Mouse (Mus musculus): ENCODE results near the gene Skap2. TPM values are rescaled to one million over a fixed set of nuclear protein-coding genes. Genes with fewer than 3 reads are reported as not detected.

The Skap2 gene
- polyA plus RNA-seq (2014; fragmentation: Nextera tagmentation; extraction: Ambion mirVana): 29.2 and 33.8 TPM in 2 replicates

DNA sequence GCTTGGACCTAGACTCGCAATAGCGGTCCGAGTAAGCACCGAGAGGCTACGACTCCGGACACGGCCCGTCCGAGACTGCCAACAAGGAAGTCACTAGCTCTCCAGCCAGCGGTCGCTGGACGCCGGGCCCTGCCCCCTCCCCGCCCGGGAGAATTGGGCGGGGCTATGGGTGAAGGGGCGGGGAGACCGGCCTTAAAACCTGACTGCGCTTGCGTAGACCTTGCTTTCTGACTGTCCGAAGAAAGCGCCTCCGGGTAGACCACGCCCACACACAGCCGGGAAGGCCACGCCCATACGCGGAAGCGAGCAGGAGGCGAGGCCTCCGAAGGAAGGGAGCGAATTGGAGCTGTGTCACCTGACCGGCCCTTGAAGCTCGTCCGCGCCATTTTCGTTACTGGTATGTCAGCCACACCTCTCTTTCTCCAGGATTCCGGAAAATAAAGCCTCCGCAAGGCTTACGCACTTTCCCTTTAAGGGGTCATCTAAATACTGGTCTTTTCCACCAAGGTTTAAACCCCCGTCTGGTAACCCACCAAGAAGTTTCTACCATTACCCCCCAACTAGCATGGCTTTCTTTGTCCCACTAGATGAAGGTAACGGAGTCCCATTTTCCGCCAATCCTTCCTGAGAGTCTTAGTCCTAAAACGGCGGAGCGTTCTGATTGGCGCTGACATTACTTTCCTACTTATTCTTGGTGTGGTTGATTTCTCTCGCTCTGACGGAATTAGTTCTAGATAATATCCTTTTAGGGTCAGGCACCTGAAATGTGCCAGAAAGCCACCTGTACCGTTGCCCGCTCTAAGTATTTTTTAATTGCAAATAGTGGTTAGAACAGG is at the start of gene Skap2:
TSS of gene Skap2 (minus strand) at position 141 of the 836 bp plus-strand sequence.
- H3K9me3 ChIP-seq (ENCODE audit: control insufficient read depth, low read length): no peaks in the 10 kb centered on the region
- peak within 1 kb of the TSS; percentile 53 for H3K4me2 ChIP-seq (replicated peaks; ENCODE audit: low read depth, low read length)
- H3K27me3 ChIP-seq (ENCODE audit: control insufficient read depth, insufficient read depth, low read length): no peaks in the 10 kb centered on the region; the same call in 1 of the 2 replicates
- H3K4me3 ChIP-seq (ENCODE audit: low read length): peak within 1 kb of the TSS; percentile 65
- no peaks in the 10 kb centered on the region for H3K4me1 ChIP-seq (ENCODE audit: control insufficient read depth, insufficient read depth, low read length)
- H3K36me3 ChIP-seq (ENCODE audit: control insufficient read depth, insufficient read depth, low read length): no peaks in the 10 kb centered on the region
- under 1% methylated on average over 51 of the region's 51 CpGs for WGBS
- ATAC-seq (ENCODE audit: low FRiP score, low TSS enrichment): peak; percentile 98
- no peak within 1 kb of the TSS; the same call in 1 of the 2 replicates for H3K27ac ChIP-seq (ENCODE audit: low read depth, low read length)
- peak within 1 kb of the TSS; percentile 49 for H3K9ac ChIP-seq (ENCODE audit: low read depth, low read length)

DNA sequence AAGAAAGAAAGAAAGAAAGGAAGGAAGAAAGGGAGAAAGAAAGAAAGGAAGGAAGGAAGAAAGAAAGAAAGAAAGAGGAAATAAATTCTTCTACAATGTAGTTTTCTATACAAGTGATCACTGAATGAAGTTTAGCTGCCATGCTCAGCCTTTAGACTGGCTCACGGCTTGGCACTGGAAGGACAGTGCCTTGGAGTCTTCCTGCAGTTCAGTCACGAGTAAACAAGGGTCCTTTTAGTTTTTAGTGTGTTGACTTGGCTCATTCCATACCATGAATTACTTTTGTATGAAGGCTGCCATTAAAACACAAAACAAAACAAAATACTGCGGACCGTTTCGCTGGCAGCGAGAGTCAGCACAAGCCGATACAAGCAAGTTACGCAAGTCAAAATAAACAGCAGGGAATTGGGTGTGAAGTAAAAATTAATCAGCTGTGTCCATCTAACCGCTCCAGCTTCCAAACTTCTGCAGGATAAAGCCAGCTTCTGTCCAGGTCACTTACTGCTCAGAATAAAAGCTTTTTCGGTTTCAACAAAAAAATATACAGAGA is 46.6 kb upstream of the Skap2 start:
- no peak overlapping the region; the same call in 1 of the 2 replicates for H3K9ac ChIP-seq (ENCODE audit: low read depth, low read length)
- H3K27me3 ChIP-seq (ENCODE audit: control insufficient read depth, insufficient read depth, low read length): peaks cover 4% of the 10 kb centered on the region; the same call in 1 of the 2 replicates
- no peaks in the 10 kb centered on the region for H3K36me3 ChIP-seq (ENCODE audit: control insufficient read depth, insufficient read depth, low read length)
- H3K4me1 ChIP-seq (ENCODE audit: control insufficient read depth, insufficient read depth, low read length): 0 out of 2 replicates have a peak, but pooled peaks cover 4% of the 10 kb centered on the region
- H3K4me3 ChIP-seq (ENCODE audit: low read length): no peak overlapping the region
- H3K27ac ChIP-seq (ENCODE audit: low read depth, low read length): no peak overlapping the region
- ATAC-seq (ENCODE audit: low FRiP score, low TSS enrichment): no peak
- H3K9me3 ChIP-seq (ENCODE audit: control insufficient read depth, low read length): no peaks in the 10 kb centered on the region
- no peak overlapping the region; the same call in 1 of the 2 replicates for H3K4me2 ChIP-seq (replicated peaks; ENCODE audit: low read depth, low read length)
- 29% methylated on average over 10 of the region's 10 CpGs for WGBS

DNA sequence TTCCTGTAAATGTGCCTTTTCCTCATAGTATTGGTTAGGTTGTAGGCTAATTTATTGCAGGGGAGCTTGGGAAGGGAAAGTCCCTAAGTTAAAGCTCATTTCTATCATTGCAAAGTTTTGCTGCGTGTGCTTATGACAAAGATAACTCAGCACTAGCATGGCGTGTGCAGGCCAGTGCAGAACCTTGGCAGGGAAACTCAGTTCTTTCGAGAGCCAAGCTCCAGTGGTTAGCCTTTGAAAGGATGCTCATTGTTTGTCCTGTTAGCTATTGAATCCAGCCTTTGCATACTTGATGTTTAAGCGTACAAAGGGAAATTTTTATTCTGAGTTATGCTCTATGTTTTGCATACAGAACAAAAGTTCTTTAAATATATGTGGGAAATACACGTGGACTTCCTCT is 45.8 kb upstream of the Skap2 start:
- Histone ChIP-seq H3K36me3 (ENCODE audit: control insufficient read depth, insufficient read depth, low read length) (no peaks in the 10 kb centered on the region), H3K4me3 (ENCODE audit: low read length) (no peak overlapping the region), H3K27ac (ENCODE audit: low read depth, low read length) (no peak overlapping the region), H3K4me1 (ENCODE audit: control insufficient read depth, insufficient read depth, low read length) (0 out of 2 replicates have a peak, but pooled peaks cover 4% of the 10 kb centered on the region), H3K27me3 (ENCODE audit: control insufficient read depth, insufficient read depth, low read length) (peaks cover 4% of the 10 kb centered on the region; the same call in 1 of the 2 replicates), H3K9ac (ENCODE audit: low read depth, low read length) (no peak overlapping the region), H3K9me3 (ENCODE audit: control insufficient read depth, low read length) (no peaks in the 10 kb centered on the region), H3K4me2 (replicated peaks; ENCODE audit: low read depth, low read length) (no peak overlapping the region)
- 62% methylated on average over 5 of the region's 5 CpGs for WGBS
- ATAC-seq (ENCODE audit: low FRiP score, low TSS enrichment): no peak

DNA sequence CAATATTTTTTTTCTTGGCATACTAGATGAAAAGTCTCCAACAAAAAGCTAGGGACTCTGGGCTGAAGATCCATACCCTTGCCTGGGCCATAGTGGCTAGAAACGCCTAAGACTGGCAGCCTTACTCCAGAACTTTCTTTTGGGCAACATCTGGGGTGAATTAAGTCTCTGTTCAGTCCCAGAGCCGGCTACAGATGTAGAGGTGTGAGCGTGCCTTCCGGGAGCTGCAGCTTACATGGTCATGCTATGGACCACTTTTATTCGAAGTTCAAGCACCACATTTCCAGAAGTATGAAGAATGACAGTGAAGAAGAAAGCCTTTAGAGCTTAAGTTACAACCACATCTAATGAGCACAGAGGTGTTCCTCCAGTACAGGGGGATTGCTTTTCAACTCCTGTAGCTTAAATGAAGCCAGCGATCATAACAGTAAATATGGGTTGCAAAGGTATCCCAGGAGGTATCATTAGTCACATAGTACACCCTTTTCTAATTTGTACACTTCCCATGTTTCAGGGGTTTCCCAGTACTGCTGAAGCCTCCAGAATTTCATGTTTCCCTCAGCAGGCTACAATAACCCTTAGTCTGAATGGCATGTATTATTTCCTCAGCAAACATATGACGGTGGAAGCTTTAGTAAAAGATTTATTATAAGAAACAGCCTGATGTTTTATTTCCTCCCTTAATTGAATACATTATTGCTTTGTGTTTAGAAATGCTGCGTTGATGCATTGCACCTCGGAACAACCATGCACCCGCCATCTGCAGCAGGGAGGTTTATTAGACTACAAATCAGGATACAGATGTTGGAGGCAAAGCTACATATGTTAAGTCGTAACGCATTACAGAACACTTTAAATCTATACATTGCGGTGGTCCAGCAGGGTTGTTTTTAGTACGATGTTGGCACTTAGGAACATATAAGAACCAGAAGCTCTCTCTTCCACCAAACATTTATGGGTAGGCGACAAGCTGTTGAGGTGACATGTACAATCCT is 41.5 kb upstream of the Skap2 start:
- Histone ChIP-seq H3K4me3 (ENCODE audit: low read length) (no peak overlapping the region), H3K9me3 (ENCODE audit: control insufficient read depth, low read length) (no peaks in the 10 kb centered on the region), H3K27me3 (ENCODE audit: control insufficient read depth, insufficient read depth, low read length) (no peaks in the 10 kb centered on the region), H3K9ac (ENCODE audit: low read depth, low read length) (no peak overlapping the region), H3K4me1 (ENCODE audit: control insufficient read depth, insufficient read depth, low read length) (0 out of 2 replicates have a peak, but pooled peaks cover under 1% of the 10 kb centered on the region), H3K4me2 (replicated peaks; ENCODE audit: low read depth, low read length) (no peak overlapping the region), H3K36me3 (ENCODE audit: control insufficient read depth, insufficient read depth, low read length) (no peaks in the 10 kb centered on the region), H3K27ac (ENCODE audit: low read depth, low read length) (no peak overlapping the region)
- 70% methylated on average over 15 of the region's 15 CpGs for whole genome bisulfite sequencing
- ATAC-seq (ENCODE audit: low FRiP score, low TSS enrichment): no peak

DNA sequence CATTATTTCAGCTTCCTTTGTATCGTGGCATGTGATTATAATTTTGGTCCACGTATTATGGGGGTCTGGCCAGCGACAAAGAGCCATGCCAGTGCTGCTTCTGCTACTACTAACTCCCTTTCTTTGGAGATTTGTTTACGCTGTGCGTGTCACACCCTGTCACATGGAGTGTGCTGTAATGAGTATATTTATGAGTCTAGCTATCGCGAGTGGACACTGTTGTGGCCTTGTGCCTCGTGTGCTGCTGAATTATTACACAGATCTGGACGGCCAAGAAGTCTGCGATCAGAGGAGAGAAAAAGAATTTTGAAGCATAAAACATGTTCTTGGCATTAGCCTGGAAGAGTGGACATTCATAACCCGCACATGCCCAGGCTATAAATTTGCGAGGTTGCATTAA is 37.7 kb upstream of the Skap2 start:
- no peaks in the 10 kb centered on the region for H3K36me3 ChIP-seq (ENCODE audit: control insufficient read depth, insufficient read depth, low read length)
- H3K27me3 ChIP-seq (ENCODE audit: control insufficient read depth, insufficient read depth, low read length): no peaks in the 10 kb centered on the region
- H3K4me1 ChIP-seq (ENCODE audit: control insufficient read depth, insufficient read depth, low read length): no peaks in the 10 kb centered on the region
- H3K9ac ChIP-seq (ENCODE audit: low read depth, low read length): no peak overlapping the region
- no peaks in the 10 kb centered on the region for H3K9me3 ChIP-seq (ENCODE audit: control insufficient read depth, low read length)
- no peak for ATAC-seq (ENCODE audit: low FRiP score, low TSS enrichment)
- 46% methylated on average over 12 of the region's 12 CpGs for WGBS
- H3K4me3 ChIP-seq (ENCODE audit: low read length): no peak overlapping the region
- no peak overlapping the region for H3K4me2 ChIP-seq (replicated peaks; ENCODE audit: low read depth, low read length)
- H3K27ac ChIP-seq (ENCODE audit: low read depth, low read length): no peak overlapping the region

DNA sequence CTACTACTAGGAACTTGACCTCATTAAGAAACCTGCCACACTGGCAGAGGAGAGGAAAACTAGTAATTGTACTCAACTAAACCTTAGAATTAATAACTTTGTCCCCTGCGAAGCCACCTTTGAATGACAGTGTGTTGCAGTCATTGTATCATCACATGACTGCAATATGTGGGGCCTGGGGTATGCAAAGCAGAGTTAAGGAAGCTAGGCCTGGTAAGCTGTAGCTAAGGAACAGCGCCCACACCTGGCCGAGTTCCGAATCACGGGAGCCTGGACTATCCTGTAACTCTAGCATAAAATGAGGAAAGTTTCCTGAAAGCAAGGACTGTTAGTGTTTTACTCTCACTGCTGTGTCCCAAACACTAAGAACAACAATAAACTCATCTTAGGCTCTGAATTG is 33.2 kb upstream of the Skap2 start:
- no peaks in the 10 kb centered on the region for H3K4me1 ChIP-seq (ENCODE audit: control insufficient read depth, insufficient read depth, low read length)
- no peak overlapping the region for H3K4me2 ChIP-seq (replicated peaks; ENCODE audit: low read depth, low read length)
- 61% methylated on average over 5 of the region's 5 CpGs for WGBS
- no peak overlapping the region for H3K27ac ChIP-seq (ENCODE audit: low read depth, low read length)
- no peaks in the 10 kb centered on the region for H3K36me3 ChIP-seq (ENCODE audit: control insufficient read depth, insufficient read depth, low read length)
- no peak for ATAC-seq (ENCODE audit: low FRiP score, low TSS enrichment)
- no peak overlapping the region for H3K4me3 ChIP-seq (ENCODE audit: low read length)
- no peaks in the 10 kb centered on the region for H3K9me3 ChIP-seq (ENCODE audit: control insufficient read depth, low read length)
- no peaks in the 10 kb centered on the region for H3K27me3 ChIP-seq (ENCODE audit: control insufficient read depth, insufficient read depth, low read length)
- H3K9ac ChIP-seq (ENCODE audit: low read depth, low read length): no peak overlapping the region

DNA sequence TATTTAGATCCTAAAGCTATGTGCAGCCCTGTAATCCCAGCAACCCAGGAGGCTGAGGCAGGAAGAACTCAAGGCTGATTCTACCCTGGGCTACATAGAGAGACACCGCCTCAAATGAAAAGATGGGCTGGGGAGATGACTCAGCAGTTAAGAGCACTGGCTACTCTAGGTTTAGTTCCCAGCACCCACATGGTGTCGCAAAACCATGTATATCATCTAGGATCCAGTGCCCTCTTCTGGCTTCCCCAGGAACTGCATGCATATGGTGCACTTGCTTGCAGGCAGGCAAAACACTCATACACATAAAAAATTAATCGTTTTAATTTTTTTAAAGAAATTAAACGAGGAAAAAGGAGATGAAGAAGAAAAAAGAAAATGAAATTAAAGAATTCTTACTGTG is 23.7 kb upstream of the Skap2 start:
- Histone ChIP-seq H3K4me3 (ENCODE audit: low read length) (no peak overlapping the region), H3K27me3 (ENCODE audit: control insufficient read depth, insufficient read depth, low read length) (no peaks in the 10 kb centered on the region), H3K4me2 (replicated peaks; ENCODE audit: low read depth, low read length) (no peak overlapping the region), H3K27ac (ENCODE audit: low read depth, low read length) (no peak overlapping the region), H3K9ac (ENCODE audit: low read depth, low read length) (no peak overlapping the region), H3K9me3 (ENCODE audit: control insufficient read depth, low read length) (no peaks in the 10 kb centered on the region; the same call in 1 of the 2 replicates), H3K36me3 (ENCODE audit: control insufficient read depth, insufficient read depth, low read length) (no peaks in the 10 kb centered on the region), H3K4me1 (ENCODE audit: control insufficient read depth, insufficient read depth, low read length) (no peaks in the 10 kb centered on the region)
- ATAC-seq (ENCODE audit: low FRiP score, low TSS enrichment): no peak
- WGBS: 87% methylated on average over 4 of the region's 4 CpGs

DNA sequence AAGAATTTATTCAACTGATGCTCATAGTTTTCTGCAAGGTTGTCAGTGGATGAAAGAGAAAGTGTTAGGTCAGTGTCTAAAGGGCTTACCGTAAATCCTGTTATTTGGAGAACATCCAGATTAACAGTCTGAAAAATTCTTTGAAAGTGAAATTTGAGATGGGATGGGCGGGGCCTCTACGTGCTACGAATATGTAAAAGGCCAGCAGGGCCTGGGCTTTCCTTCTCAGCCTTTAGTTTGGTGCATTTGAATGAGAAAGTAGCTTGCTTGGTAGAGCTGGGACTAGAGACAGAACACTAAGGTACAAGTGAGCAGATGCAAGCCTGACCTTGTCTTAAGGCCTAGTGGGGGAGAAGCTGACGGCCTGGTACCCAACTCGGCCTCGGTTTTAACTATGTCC is 18.8 kb upstream of the Skap2 start:
- Histone ChIP-seq H3K27ac (ENCODE audit: low read depth, low read length) (no peak overlapping the region), H3K36me3 (ENCODE audit: control insufficient read depth, insufficient read depth, low read length) (no peaks in the 10 kb centered on the region), H3K4me2 (replicated peaks; ENCODE audit: low read depth, low read length) (no peak overlapping the region), H3K9ac (ENCODE audit: low read depth, low read length) (no peak overlapping the region), H3K27me3 (ENCODE audit: control insufficient read depth, insufficient read depth, low read length) (no peaks in the 10 kb centered on the region), H3K4me1 (ENCODE audit: control insufficient read depth, insufficient read depth, low read length) (no peaks in the 10 kb centered on the region), H3K4me3 (ENCODE audit: low read length) (no peak overlapping the region), H3K9me3 (ENCODE audit: control insufficient read depth, low read length) (peaks cover 2% of the 10 kb centered on the region; the same call in 1 of the 2 replicates)
- ATAC-seq (ENCODE audit: low FRiP score, low TSS enrichment): no peak
- 27% methylated on average over 7 of the region's 7 CpGs for WGBS

Data from kidney, embryonic 14.5 days (tissue).